Mouse (Mus musculus) liver, embryonic 15.5 days (tissue): Measurements from ENCODE around the gene Ccsap. TPM values are rescaled to one million over a fixed set of nuclear protein-coding genes. Genes with fewer than 3 reads are reported as not detected.

Source experiments
- ATAC-seq: fragments of 200-750 bp; cut with Nextera tagmentation; 2 replicates; pipeline ENCODE4 v1.8.0; 2017; ENCODE audit warnings: moderate number of reproducible peaks, mild to moderate bottlenecking, moderate library complexity; ENCODE audit not compliant: insufficient read depth
- H3K27ac ChIP-seq: fragments of 300-500 bp; sonication (generic); replicated peaks from 2 replicates; pipeline ENCODE4 v1.5.1; 2015; ENCODE audit warnings: mild to moderate bottlenecking, inconsistent platforms
- H3K27me3 ChIP-seq: fragments of 300-500 bp; sonication (generic); 2 replicates; pipeline ENCODE4 v1.6.1; 2015; ENCODE audit warnings: mild to moderate bottlenecking, inconsistent platforms
- H3K36me3 ChIP-seq: fragments of 300-500 bp; sonication (generic); replicated peaks from 2 replicates; pipeline ENCODE4 v1.6.1; 2015; ENCODE audit warnings: moderate library complexity, mild to moderate bottlenecking, inconsistent platforms
- H3K4me1 ChIP-seq: fragments of 300-500 bp; sonication (generic); replicated peaks from 2 replicates; pipeline ENCODE4 v1.6.1; 2015; ENCODE audit warnings: inconsistent platforms
- H3K4me2 ChIP-seq: fragments of 300-500 bp; sonication (generic); 2 replicates; pipeline ENCODE4 v1.6.1; 2015; ENCODE audit warnings: moderate library complexity, mild to moderate bottlenecking, inconsistent platforms
- H3K4me3 ChIP-seq: fragments of 300-500 bp; sonication (generic); replicated peaks from 2 replicates; pipeline ENCODE4 v1.5.1; 2015; ENCODE audit warnings: mild to moderate bottlenecking, inconsistent platforms
- H3K9ac ChIP-seq: fragments of 300-500 bp; sonication (generic); 2 replicates; pipeline ENCODE4 v1.6.1; 2015; ENCODE audit warnings: moderate library complexity, mild to moderate bottlenecking, inconsistent platforms
- H3K9me3 ChIP-seq: fragments of 300-500 bp; sonication (generic); replicated peaks from 2 replicates; pipeline ENCODE4 v1.6.1; 2016; ENCODE audit warnings: inconsistent platforms
- WGBS: fragments of 180-500 bp; shearing (Covaris S2); methylation state at CpG from one replicate; pipeline ENCODE4 v1.1.7; 2015; ENCODE audit warnings: mixed read lengths; ENCODE audit not compliant: insufficient replicate concordance; 5-methylcytosine and 5-hydroxymethylcytosine counted together
- polyA plus RNA-seq: library from polyadenylated mRNA; unstranded; fragments of >200 nt; fragmentation: Nextera tagmentation; extraction: Ambion mirVana; gene quantifications from 2 replicates; pipeline ENCODE4 v1.2.1, GENCODE M21; 2015

Ccsap gene
- polyA plus RNA-seq, 1 experiment from 2014 or later, result 2.8 TPM

- Histone ChIP-seq H3K4me1 (peaks cover 32% of the 10 kb centered on the region), H3K9ac (no peak overlapping the region), H3K9me3 (no peaks in the 10 kb centered on the region), H3K4me3 (no peak overlapping the region), H3K27ac (no peak overlapping the region), H3K36me3 (no peaks in the 10 kb centered on the region), H3K27me3 (no peaks in the 10 kb centered on the region; the same call in 1 of the 2 replicates), H3K4me2 (no peak overlapping the region)
- no peak for ATAC-seq
- 36% methylated on average over 10 of the region's 10 CpGs for WGBS
Measured at GRCm38 (mm10) chr8:123793900-123794299, 66.1 kb downstream of the Ccsap start.

DNA sequence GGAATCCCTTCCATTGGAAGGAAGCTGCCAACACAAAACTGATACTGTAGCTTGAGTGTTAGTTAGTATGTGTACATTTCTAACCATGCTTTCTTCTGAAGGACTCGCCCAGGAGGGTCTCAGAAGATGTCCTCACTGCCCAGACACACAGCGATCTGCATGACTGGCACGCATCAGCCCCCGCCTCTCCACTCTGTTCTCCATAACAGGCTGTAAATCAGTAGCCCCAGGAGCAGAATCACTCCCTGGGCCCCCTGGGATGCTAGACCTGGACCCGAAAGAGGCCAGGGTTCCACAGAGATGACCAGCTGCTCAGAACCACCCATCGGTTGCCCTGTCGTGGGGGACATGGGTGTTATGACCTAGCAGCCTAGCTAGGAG, 68.2 kb downstream of the Ccsap start:
- H3K9ac ChIP-seq, result no peak overlapping the region
- no peak overlapping the region for H3K4me3 ChIP-seq
- peaks cover 19% of the 10 kb centered on the region for H3K4me1 ChIP-seq
- no peaks in the 10 kb centered on the region for H3K36me3 ChIP-seq
- 75% methylated on average over 7 of the region's 7 CpGs for WGBS
- no peaks in the 10 kb centered on the region for H3K9me3 ChIP-seq
- no peak overlapping the region for H3K27ac ChIP-seq
- ATAC-seq, result no peak
- H3K4me2 ChIP-seq, result no peak overlapping the region
- no peaks in the 10 kb centered on the region; the same call in 1 of the 2 replicates for H3K27me3 ChIP-seq

GRCm38 (mm10) chr8:123791101-123791844, 68.7 kb downstream of the Ccsap start:
- Histone ChIP-seq H3K27me3 (no peaks in the 10 kb centered on the region; the same call in 1 of the 2 replicates), H3K9ac (no peak overlapping the region)

More at GRCm38 (mm10) chr8:123791101-123791844, 68.7 kb downstream of the Ccsap start:
- 76% methylated on average over 16 of the region's 16 CpGs for WGBS
- ATAC-seq, result no peak
- Histone ChIP-seq H3K9me3 (no peaks in the 10 kb centered on the region), H3K4me3 (no peak overlapping the region), H3K36me3 (no peaks in the 10 kb centered on the region), H3K4me1 (peaks cover 13% of the 10 kb centered on the region), H3K4me2 (no peak overlapping the region), H3K27ac (no peak overlapping the region)

Other genes with a start within 250 kb of the Ccsap start
- 1.7 TPM in 2 replicates for gene Rhou, start 206.3 kb downstream of the Ccsap start, polyA plus RNA-seq
- 28.8 and 33.1 TPM in 2 replicates for gene Rab4a, start 54.2 kb downstream of the Ccsap start, polyA plus RNA-seq
- gene Acta1, start 34.5 kb upstream of the Ccsap start, polyA plus RNA-seq, result 104 and 159 TPM in 2 replicates
- 19.2 and 19.4 TPM in 2 replicates for gene Nup133, start 89.1 kb upstream of the Ccsap start, polyA plus RNA-seq
- 148 and 165 TPM in 2 replicates for gene Abcb10, start 122.9 kb upstream of the Ccsap start, polyA plus RNA-seq
- 27.5 and 29.5 TPM in 2 replicates for gene Taf5l, start 161.2 kb upstream of the Ccsap start, polyA plus RNA-seq
- gene Urb2, start 161.3 kb upstream of the Ccsap start, polyA plus RNA-seq, result 2.4 and 2.5 TPM in 2 replicates